Mouse (Mus musculus) bone marrow macrophage, adult 2 months (primary cell): ENCODE measurements at regions not wholly inside any gene's neighbourhood (a gene's known extent, or its start where the extent isn't known, plus 50 kb on each side); places are given as distances from the start of the nearest gene placed in this dataset.
A peak's percentile ranks its signal among the peaks of the same experiment; 100 is the strongest.

Source experiments
- H3K27ac ChIP-seq: 2 replicates; pipeline ENCODE4 v1.5.1; 2012; ENCODE audit warnings: low read depth, low read length; ENCODE audit not compliant: insufficient read depth
- H3K4me1 ChIP-seq: 2 replicates; pipeline ENCODE4 v1.6.1; 2012; ENCODE audit warnings: low read length; ENCODE audit not compliant: control insufficient read depth, insufficient read depth
- H3K4me3 ChIP-seq: 2 replicates; pipeline ENCODE4 v1.5.1; 2012; ENCODE audit warnings: mild to moderate bottlenecking, low read length, moderate library complexity; ENCODE audit not compliant: insufficient read depth
- CTCF ChIP-seq: IDR thresholded peaks from 2 replicates; pipeline ENCODE4 v1.5.1; 2012; ENCODE audit warnings: low read depth, mild to moderate bottlenecking, low read length, moderate library complexity
- POLR2A ChIP-seq: IDR thresholded peaks from 2 replicates; pipeline ENCODE4 v1.6.1; 2012; ENCODE audit warnings: mild to moderate bottlenecking, low read depth, low read length, borderline replicate concordance

DNA sequence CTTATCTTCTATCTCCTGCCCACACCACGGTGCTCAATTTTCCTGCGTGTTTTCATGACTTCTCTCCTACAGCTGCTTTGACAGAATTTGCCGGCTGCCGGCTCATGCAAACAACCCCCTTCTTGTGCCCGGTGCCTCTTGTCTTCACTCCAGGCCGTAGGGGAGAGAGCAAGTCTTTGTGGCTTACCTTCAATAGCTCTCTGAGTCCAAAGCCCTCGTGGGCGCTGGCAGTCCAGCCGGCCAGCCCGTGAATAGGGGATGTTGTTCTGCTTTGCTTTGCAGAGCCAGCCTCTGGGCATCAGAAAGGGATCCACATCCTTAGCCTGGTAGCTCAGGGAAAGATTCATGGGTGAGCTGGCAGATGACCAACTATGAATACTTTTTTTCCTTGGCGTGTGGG, 173.9 kb downstream of the Gsdmc2 start:
- no peak for TF ChIP-seq CTCF
- TF ChIP-seq POLR2A, result no peak
- Histone ChIP-seq H3K27ac (no peak overlapping the region), H3K4me1 (peaks cover 6% of the 10 kb centered on the region), H3K4me3 (no peak overlapping the region)

DNA sequence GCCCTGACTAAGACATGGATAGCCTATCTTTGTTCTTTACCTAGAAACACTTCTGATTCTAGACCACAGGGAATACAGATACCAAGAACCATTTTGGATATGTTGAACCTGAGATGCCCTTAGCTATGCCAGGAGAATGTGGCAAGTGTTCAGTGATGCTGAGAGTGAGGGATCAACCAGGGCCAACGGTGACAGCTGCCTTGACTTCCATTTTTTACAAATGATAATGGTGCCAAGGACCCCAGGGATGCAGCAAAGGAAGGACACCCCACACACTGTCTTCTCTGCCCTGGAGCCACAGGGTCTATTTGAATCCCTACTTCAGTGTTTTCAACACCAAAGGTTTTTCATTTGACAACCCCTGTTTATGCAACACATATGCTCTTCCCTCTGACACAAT, 174.4 kb downstream of the Gsdmc2 start:
- TF ChIP-seq CTCF (no peak), POLR2A (no peak)
- Histone ChIP-seq H3K4me3 (no peak overlapping the region), H3K4me1 (peaks cover 7% of the 10 kb centered on the region), H3K27ac (no peak overlapping the region)

DNA sequence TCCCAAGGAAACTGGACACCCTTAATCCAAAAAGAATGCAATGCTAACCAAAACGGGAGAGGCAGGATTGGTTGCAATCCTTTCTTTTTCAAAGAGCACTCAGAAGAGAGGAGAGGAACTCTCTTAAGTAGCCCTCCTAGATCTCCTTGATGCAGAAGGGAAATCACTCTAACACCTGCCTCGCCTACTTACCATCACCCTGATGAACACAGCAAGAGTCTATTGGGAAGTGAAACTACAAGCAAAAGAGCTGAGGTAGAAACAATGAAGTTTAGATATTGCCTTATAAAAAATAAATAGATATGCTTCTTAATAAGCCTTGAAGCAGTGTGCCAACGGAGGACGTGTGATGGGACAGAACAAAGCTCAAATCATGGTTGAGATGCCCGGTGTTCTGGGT, 177.4 kb downstream of the Gsdmc2 start:
- no peak overlapping the region for H3K4me3 ChIP-seq
- H3K27ac ChIP-seq, result no peak overlapping the region
- H3K4me1 ChIP-seq, result peaks cover 20% of the 10 kb centered on the region
- TF ChIP-seq CTCF (no peak), POLR2A (no peak)

DNA sequence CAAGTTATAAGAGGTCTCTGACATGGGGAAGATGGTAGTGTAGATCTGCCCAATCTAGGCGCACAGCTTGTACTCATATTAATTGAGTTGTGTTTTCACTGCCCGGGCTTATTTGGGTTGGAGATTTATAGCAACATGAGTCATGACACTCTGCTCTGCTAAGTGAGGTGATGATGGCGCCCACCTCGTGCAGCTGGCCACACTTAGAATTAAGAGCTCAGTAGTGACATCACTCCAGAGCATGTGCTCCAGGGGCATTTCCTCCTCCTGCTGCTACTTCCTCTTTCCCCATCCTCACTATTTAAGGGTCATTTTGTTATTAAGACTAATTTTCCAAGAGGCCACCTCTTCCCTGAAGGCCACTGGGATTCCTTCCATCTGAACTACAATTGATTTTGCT, 179.5 kb downstream of the Gsdmc2 start:
- H3K4me1 ChIP-seq, result peaks cover 20% of the 10 kb centered on the region
- no peak overlapping the region for H3K4me3 ChIP-seq
- peak overlapping the region; percentile 51 for H3K27ac ChIP-seq
- TF ChIP-seq POLR2A, result no peak
- TF ChIP-seq CTCF, result no peak

DNA sequence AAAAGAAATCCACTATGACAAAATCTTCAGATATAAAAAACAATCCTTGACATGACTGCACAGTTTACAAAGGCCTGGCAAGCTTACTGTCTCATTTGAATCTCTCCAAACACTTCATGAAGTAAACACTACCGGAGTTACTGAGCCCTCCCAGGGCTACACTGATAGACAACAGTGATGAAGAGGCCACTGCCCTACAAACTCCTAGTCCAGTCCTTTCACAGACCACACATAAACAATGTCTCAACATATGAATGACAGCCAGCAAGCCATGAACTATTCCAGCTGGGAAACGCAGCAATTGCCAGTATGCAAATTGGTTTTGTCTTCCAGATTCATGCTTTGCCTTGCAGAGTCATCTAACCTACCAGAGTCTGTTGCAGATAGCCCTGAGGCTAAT, 180.1 kb downstream of the Gsdmc2 start:
- H3K4me1 ChIP-seq, result peaks cover 20% of the 10 kb centered on the region
- TF ChIP-seq POLR2A (no peak), CTCF (no peak)
- H3K27ac ChIP-seq, result peak overlapping the region; percentile 51
- H3K4me3 ChIP-seq, result no peak overlapping the region

DNA sequence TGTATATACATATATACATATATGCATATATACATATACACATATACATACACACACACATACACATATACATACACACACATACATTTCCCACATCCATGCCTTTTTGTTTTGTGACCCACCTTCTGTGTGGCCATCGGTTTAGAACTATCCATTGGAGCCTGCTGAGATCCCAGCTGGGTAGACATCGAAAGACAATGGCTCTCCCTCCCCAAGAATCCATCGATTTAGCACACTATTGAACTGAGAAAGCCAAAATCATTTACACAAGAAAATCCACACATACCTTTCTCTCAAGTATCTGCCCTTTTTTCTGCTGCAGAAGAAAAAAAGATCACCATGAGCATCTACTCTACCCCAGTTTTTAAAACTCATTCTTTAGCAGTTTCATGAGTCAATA, 182.8 kb downstream of the Gsdmc2 start:
- peaks cover 14% of the 10 kb centered on the region for H3K4me1 ChIP-seq
- H3K27ac ChIP-seq, result no peak overlapping the region
- no peak overlapping the region for H3K4me3 ChIP-seq
- TF ChIP-seq CTCF (no peak), POLR2A (no peak)

DNA sequence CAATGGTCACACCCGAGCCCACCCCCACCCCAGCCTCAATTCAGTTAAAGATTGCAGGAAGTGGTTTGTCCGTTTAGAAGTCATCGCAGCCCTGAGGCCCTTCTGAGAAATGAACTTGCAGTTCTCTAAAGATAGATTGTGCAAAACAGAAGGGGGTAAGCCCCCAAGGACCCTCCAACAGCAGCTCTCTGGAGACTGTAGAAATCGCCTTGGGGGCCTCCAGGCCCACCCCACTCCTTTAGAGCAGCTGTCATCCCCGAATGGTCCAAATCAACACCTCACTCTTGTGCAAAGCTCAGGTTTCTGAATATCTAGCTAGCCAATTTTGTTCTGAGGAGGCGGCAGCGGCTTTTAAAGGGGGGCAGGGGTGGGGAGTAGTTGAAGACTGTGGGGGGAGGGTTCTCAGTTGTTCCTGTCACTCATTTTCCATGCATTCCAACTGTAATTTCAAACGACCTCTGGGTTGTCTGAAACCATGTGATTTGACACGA, 186.9 kb downstream of the Gsdmc2 start:
- no peaks in the 10 kb centered on the region for H3K4me1 ChIP-seq
- no peak overlapping the region for H3K27ac ChIP-seq
- H3K4me3 ChIP-seq, result no peak overlapping the region
- TF ChIP-seq POLR2A, result no peak
- no peak for TF ChIP-seq CTCF

DNA sequence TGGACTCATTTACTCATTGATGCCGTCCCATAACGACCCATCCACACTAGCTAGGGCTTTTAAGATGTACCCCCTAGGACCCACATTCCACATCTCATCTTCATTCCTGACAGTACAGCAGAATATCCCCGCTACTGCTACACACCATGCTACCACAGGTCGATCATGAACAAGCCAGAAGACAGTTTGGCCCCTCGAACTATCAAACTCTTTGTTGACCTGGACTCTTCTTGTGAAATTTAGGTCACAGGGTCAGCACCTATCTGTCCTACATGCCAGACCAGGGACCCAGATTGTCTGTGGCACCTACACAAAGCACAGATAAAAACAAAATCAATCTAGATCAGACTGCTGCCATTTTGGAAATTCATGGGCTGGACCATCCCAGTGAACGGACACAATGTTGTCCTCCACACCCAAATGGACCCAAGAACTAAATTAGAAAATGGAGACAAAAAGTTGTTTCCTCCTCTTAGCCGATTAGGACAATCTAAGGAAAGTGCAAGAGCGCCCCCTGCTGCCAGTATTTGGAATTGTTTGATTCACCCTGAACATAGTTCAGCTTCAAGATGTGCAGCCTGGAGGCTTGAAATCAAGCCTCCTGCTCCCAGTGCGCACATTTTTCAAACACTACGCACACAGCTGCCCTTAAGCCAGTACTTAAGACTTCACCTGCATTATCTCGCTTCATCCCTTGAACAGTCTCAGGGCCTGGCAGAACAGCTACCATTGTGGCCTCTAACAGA, 192.6 kb downstream of the Gsdmc2 start:
- Histone ChIP-seq H3K4me1 (peaks cover 10% of the 10 kb centered on the region), H3K4me3 (no peak overlapping the region)
- peak; percentile 29; the same call in 1 of the 2 replicates for TF ChIP-seq CTCF
- TF ChIP-seq POLR2A, result no peak

DNA sequence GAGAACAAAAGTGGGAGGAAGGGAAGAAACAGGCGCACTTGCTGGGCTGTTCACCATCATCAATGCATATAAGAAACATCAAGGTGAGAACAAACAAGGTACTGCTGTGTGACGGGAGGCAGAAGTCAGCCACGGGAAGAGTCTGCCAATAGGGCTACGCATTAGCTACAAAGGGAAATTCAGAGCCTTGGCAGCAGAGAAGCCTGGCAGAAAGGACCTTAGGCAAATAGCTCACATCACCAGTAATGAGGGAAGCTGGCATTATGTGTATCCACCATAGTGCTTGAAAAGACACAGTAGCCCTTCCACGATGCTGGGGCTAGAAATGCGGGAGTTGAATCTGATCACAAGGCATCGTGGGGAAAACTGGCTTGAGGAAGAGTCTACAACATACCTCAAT, 193.9 kb downstream of the Gsdmc2 start:
- H3K4me3 ChIP-seq, result no peak overlapping the region
- H3K27ac ChIP-seq, result no peak overlapping the region
- peaks cover 10% of the 10 kb centered on the region for H3K4me1 ChIP-seq
- no peak for TF ChIP-seq POLR2A
- TF ChIP-seq CTCF, result no peak

More for the DNA sequence above, 192.6 kb downstream of the Gsdmc2 start:
- H3K27ac ChIP-seq, result no peak overlapping the region

DNA sequence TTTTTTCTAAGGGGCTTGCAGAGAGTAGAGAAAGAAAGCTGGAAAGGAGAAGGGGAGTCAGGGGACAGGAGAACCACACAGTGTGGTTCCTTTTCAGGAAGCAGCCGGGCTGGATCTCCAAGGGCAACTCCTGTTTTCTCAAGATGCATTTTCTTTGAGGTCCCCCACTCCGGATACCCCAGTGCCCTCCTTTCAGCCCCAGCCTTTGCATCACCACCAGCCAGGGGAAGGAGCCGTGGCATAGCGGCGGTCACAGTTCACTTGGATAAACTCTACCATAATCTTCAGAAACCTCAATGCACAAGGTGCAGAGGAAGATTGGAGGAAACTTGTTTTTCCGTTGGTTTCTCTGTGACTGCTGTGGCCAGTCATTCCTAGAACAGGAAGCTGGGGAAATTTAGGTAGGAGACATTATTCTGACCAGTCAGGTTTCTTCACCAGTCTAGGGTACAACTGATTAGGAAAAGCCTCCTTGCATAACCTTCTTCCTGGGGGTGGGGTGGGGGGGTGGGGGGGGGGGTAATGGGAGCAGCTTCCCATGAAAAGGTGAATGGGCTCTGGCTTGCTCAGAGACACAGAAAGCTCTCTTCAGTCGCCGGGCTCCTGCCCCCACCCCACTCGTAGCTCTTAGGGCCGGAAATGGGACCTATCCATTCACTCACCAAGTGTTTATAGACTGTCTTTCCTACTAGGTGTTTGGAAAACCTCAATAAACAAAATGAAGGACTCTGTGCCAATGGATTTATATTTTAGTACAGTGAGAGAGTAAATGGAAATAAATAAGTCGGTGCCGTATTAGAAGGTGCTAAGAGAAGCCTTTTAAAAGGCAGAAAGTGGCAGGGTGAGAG, 196.6 kb downstream of the Gsdmc2 start:
- Histone ChIP-seq H3K4me1 (peaks cover 10% of the 10 kb centered on the region), H3K27ac (no peak overlapping the region), H3K4me3 (no peak overlapping the region)
- no peak for TF ChIP-seq POLR2A
- no peak for TF ChIP-seq CTCF
